Mouse (Mus musculus) spleen, postnatal 14 days (tissue): ENCODE results near the gene Evc.

Experiments
- DNase-seq, 2 experiments: peaks; one replicate each; pipeline ENCODE4 v3.0.0; 2021 to 2022; ENCODE audit warnings: low spot score in 2 of 2

Gene Evc

GRCm38 (mm10) chr5:37336485-37337105, at the start of gene Evc:
TSS of gene Evc (minus strand) at chr5:37336894.
- no peak for DNase-seq

- DNase-seq, result no peak
Observed at GRCm38 (mm10) chr5:37383570-37383969, 46.9 kb upstream of the Evc start.

- no peak for DNase-seq
Observed at GRCm38 (mm10) chr5:37380641-37381040, 43.9 kb upstream of the Evc start.

DNA sequence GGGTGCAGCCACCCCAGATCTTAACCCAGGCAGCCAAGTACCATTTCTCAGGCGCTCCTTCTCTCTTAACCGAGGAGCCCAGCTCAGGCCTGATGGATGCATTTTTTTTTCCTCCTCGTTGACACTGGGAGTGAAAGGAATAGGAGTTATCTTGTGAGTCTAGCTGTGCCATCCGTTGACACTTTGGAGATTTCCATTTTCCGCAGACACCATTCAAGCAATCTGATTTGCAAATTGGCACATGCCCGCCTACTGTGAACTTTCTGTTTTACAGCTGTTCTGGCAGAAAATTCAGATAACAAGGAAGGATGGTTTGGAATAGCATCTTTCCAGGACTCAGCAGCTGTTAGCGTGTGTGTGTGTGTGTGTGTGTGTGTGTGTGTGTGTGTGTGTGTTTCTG, 40.7 kb upstream of the Evc start:
- no peak for DNase-seq

GRCm38 (mm10) chr5:37368796-37369195, 32.1 kb upstream of the Evc start:
- DNase-seq, result no peak

DNA sequence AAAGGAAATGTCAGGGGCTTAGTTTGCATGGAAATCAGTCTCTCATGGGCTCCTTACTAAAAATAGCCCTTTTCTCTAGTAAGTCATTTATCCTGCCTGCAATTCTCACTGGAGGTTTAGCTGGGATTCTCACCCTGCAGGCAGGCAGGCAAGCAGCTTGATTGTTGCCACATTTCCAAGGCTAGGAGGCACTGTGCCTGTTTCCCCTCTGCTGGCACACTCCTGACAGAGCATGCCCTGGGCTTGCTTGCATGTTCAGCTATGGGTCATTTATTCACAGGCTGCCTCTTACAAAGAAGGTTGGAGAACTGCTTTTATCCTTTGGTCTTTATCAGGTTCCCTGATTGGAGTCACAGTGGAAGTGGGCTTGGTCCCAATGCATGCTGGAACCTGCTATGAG, 29.1 kb upstream of the Evc start:
- no peak for DNase-seq

DNA sequence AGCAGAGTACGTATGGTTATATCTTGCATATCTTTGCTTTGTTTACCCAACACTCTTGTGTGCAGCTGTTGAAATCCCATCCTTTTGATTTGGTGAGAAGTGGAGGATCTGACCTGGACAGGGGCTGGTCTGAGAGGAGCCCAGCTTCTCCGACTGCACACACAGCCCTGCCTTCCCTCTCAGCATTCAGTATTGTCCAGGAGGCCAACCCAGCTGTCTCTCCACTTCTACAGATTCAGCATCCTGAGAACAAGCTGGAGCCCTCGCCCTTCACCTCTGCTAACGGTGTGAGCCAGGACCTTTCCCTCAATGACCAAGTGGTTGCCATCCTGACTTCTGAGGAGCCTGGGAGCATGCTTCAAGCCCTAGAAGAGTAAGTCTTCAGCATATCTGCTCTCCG, 26.6 kb upstream of the Evc start:
- no peak for DNase-seq

GRCm38 (mm10) chr5:37362618-37363017, 25.9 kb upstream of the Evc start:
- no peak for DNase-seq

- no peak for DNase-seq
Observed at GRCm38 (mm10) chr5:37356027-37356426, 19.3 kb upstream of the Evc start.

- peak in 1 of 2 experiments; percentile 10 for DNase-seq
Observed at GRCm38 (mm10) chr5:37354385-37354784, 17.7 kb upstream of the Evc start.

DNA sequence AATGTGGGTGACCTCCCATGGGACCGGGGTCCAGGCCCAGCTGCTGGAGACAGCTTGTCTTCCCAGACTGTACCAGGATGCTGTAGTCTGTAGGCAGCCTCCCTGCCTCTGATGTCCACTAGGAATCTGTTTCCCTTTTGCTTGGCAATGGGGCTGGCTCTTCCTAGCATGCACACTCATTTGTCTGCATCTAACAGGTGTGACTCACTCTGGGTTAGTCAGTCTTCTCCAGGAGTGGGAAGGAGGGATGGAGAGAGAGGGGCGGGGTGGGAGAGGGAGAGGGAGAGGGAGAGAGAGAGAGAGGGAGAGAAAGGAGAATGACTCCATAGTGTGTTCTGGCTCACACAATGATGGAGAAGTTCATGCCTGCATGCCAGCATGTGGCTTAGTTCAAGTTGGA, 15.1 kb upstream of the Evc start:
- no peak for DNase-seq

- DNase-seq, result no peak
Observed at GRCm38 (mm10) chr5:37343962-37344361, 7.3 kb upstream of the Evc start.

GRCm38 (mm10) chr5:37338288-37338687, 1.6 kb upstream of the Evc start, which contains the start of gene Evc2:
TSS of gene Evc2 (plus strand) at chr5:37338499.
- no peak for DNase-seq

- no peak for DNase-seq
Observed at GRCm38 (mm10) chr5:37337696-37338095, 1.0 kb upstream of the Evc start.

GRCm38 (mm10) chr5:37335061-37335460, 1.6 kb downstream of the Evc start:
- no peak for DNase-seq

- no peak for DNase-seq
Observed at GRCm38 (mm10) chr5:37332066-37332465, 4.6 kb downstream of the Evc start.

DNA sequence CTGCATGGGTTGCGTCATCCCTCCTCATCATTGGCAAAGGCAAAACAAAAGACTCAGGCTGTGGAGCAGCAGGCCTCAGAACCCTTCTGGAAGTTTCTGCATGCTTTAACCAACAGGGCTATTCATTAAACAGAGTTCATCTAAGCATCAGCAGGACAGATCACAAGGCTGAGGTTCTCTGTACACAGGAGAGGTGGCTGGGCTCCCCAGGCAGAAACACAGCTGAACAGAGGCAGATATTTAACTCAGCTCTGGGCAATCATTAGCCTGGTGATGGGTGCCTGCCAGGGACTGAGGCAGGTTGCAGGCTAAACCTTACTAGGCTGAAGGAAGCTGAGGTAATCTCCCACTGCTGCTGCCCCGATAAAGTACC, 5.6 kb downstream of the Evc start:
- DNase-seq, result no peak

DNA sequence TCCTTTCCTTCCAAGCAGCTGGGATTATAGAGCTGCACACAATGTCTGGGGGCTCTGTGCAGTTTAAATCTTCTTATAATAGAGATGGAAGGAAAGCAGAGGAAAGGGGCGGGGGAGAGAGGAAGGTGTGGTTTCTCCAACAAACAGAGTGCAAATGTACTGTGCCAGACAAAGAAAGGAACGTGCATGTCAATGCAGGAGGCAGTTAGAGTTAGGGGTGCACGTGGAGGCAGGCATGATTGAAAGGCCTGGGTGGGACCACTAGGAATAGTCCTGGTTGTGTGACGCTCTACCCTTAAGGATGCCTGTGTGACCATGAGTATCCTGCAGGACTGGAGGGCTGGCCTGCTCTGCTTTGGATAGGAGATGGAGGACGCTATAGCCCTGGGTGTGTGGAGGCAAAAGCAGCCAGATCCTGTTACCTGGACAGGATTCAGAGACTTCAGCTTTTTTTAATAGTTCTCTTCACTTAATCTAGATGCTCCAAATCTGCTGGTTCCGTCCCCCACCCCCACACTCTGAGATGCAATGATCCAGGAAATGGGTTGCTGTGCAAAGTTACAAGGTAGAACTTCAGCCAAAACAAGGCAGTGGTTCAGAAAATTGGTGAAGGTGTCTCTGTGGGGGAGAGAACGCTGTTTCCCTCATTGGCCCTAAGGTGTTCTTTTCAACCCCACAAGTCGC, 6.1 kb downstream of the Evc start:
- DNase-seq, result no peak

DNA sequence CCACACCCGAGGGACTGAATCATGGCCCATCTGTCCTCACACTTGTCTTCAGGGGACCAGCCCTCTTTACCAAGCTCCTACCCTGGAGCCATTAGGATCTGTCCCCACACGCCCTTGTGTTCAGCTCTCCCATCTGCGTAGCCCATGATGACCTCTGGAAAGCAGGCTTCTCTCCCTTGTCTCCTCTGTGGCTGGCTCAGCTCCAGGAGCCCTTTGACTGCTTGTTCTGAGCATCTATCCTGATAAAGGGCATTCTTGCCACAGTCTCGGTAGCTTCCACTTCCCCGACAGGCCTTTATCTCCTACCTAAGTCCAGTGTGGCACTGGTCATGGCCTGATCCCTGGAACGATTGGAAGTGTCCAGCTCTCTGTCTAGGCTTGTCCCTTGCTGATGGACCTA, 10.0 kb downstream of the Evc start:
- no peak for DNase-seq

DNA sequence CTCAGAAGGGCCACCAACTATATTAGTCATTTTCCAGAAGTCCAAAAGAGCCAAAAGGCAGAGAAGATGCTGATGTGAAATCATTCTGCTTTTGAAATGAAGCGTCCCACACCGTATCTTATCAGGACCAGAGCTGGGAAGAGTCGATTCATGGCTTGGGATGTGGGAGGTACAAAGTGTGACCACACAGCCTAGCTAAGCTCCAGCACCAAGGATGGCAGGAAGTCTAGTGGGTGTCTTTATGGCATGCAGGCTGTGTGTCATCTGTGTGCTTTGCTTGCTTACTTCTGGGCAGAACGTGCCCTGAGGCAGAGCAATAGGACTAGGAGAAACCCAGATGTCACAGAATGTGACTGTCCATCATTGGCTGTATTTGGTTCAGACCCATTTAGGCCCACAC, 15.9 kb downstream of the Evc start:
- DNase-seq, result no peak

- no peak for DNase-seq
Observed at GRCm38 (mm10) chr5:37320174-37320573, 16.5 kb downstream of the Evc start.

DNA sequence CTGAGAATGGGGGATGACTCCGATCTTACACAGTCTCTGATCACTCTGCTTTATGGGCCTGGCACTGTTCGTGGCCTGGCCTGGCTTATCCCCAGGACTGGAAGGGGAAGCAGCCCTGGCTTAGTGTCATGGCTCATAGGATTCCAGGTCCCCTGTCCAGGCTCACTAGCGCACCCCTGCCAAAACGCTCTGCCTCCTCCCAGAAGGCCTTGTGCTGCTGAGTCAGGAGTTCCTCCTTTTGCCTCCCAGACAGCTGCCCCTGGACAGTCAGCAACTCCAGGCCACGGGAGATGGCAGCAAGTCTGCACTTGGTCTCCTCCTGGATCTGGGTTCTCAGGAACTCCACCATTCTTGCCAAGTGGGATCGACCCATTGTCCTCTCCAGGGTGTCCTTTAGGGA, 18.0 kb downstream of the Evc start:
- no peak for DNase-seq

DNA sequence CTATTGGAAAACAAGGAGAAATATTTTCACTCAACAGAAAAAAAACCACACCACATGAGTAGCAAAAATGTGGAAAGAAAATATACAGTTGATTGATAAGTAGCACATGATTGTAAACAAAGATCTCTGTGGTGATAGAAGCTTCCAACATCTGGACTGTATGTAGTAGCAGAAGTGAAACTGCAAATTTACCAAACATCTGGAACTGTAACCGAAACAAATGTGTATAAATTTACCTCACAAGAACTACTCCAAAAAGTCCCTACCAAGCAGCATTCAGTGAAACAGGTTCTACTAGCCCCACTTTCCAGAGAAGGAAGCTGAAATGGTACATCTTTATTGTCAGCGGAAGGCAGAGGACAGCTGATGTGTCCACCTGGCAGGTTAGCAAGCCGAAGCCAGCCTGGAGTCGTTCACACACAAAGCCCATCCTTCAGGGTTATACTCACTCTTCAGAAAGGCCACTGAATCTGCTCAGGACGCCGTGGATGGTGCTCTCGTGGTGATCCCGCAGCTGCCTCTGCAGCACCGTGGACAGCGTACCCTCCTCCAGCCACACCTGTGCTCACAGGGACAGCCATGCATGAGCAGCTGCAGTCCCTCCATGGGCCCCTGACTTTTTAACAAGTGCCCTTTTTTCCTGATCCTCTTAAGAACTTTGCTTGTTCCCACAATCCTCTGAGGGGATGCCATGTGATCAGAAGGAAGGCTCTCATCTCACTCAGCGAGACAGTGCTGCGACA, 23.5 kb downstream of the Evc start:
- no peak for DNase-seq
